Mouse (Mus musculus): ENCODE data around the gene Vwa2.

GRCm38 (mm10) chr19:56950818-56951217 is 76.8 kb downstream of the Vwa2 start:
- TF ChIP-seq FLI1 (IDR thresholded peaks at IDR 0.05; ENCODE audit: low read length) (no peak), GATA1 (IDR thresholded peaks at IDR 0.05; ENCODE audit: borderline replicate concordance, low read length) (no peak)
